ENCODE assay signal across 19 mouse cellular contexts in genomic region chr13:51290926-51291325, GRCm38 (mm10).
DNase-seq lines count a peak whose midpoint lies in the region; ATAC-seq lines count a peak whose summit lies in the region.
"Had no signal": no experiment of that assay in that cellular context is flagged by ENCODE, and none has a peak within 500 bp of the region (broad histone marks: within the 10 kb centered on the region; RNA-seq: fewer than 3 reads in every experiment).

No protein-coding gene starts in this region.

- no peak for ATAC-seq in forebrain, embryonic 15.5 days (replicated peaks)
- ATAC-seq in hindbrain, embryonic 16.5 days, result 0 out of 2 replicates have a peak, but pooled peaks have one; percentile 35
- no peak for ATAC-seq in hindbrain, embryonic 11.5 days (ENCODE audit: low FRiP score)
- ATAC-seq in midbrain, embryonic 16.5 days, result peak; percentile 36; the same call in 1 of the 2 replicates
- ATAC-seq in midbrain, embryonic 15.5 days (replicated peaks), result no peak
- ATAC-seq: intestine, embryonic 15.5 days had no signal

- no peaks in the 10 kb centered on the region for H3K27me3 ChIP-seq in forebrain, embryonic 10.5 days (ENCODE audit: poor library complexity, severe bottlenecking)
- no peaks in the 10 kb centered on the region for H3K27me3 ChIP-seq in forebrain, embryonic 15.5 days
- no peaks in the 10 kb centered on the region for H3K27me3 ChIP-seq in hindbrain, embryonic 16.5 days (replicated peaks; ENCODE audit: control insufficient read depth, insufficient read depth, low read length)
- no peaks in the 10 kb centered on the region for H3K27me3 ChIP-seq in hindbrain, embryonic 11.5 days (ENCODE audit: control insufficient read depth, insufficient read depth, low read length)
- H3K27me3 ChIP-seq in midbrain, embryonic 16.5 days (ENCODE audit: control insufficient read depth, insufficient read depth, low read depth, low read length), result no peaks in the 10 kb centered on the region
- no peaks in the 10 kb centered on the region for H3K27me3 ChIP-seq in midbrain, embryonic 15.5 days (replicated peaks)
- H3K27me3 ChIP-seq: embryonic facial prominence, embryonic 12.5 days; hindbrain, embryonic 12.5 days; intestine, embryonic 15.5 days had no signal

- H3K27ac ChIP-seq in forebrain, embryonic 10.5 days, result 0 out of 2 replicates have a peak overlapping the region, but pooled peaks have one; percentile 20
- no peak overlapping the region for H3K27ac ChIP-seq in forebrain, embryonic 15.5 days (replicated peaks)
- H3K27ac ChIP-seq in hindbrain, embryonic 16.5 days (ENCODE audit: low read depth, low read length), result no peak overlapping the region
- H3K27ac ChIP-seq in hindbrain, embryonic 11.5 days (ENCODE audit: low read depth, low read length), result no peak overlapping the region
- H3K27ac ChIP-seq in midbrain, embryonic 16.5 days (ENCODE audit: low read length), result no peak overlapping the region
- no peak overlapping the region for H3K27ac ChIP-seq in midbrain, embryonic 15.5 days
- H3K27ac ChIP-seq: embryonic facial prominence, embryonic 12.5 days; heart, embryonic 10.5 days; hindbrain, embryonic 12.5 days; intestine, embryonic 15.5 days had no signal

- 81% methylated on average over 6 of the region's 6 CpGs for WGBS in forebrain, embryonic 10.5 days
- WGBS in forebrain, embryonic 15.5 days, result 68% methylated on average over 6 of the region's 6 CpGs
- 74% methylated on average over 6 of the region's 6 CpGs for WGBS in hindbrain, embryonic 16.5 days
- WGBS in hindbrain, embryonic 11.5 days, result 77% methylated on average over 6 of the region's 6 CpGs
- 68% methylated on average over 6 of the region's 6 CpGs for WGBS in midbrain, embryonic 16.5 days
- WGBS in midbrain, embryonic 15.5 days, result 66% methylated on average over 6 of the region's 6 CpGs

- no peak overlapping the region for H3K9ac ChIP-seq in forebrain, embryonic 15.5 days (replicated peaks)
- H3K9ac ChIP-seq in hindbrain, embryonic 16.5 days (ENCODE audit: low read depth, low read length), result no peak overlapping the region
- no peak overlapping the region for H3K9ac ChIP-seq in hindbrain, embryonic 11.5 days (ENCODE audit: low read depth, low read length)
- H3K9ac ChIP-seq in midbrain, embryonic 16.5 days (ENCODE audit: low read depth, low read length), result no peak overlapping the region
- H3K9ac ChIP-seq in midbrain, embryonic 15.5 days, result no peak overlapping the region
- H3K9ac ChIP-seq: embryonic facial prominence, embryonic 12.5 days; hindbrain, embryonic 12.5 days; intestine, embryonic 15.5 days had no signal

- H3K4me2 ChIP-seq in forebrain, embryonic 15.5 days (replicated peaks), result no peak overlapping the region
- H3K4me2 ChIP-seq in hindbrain, embryonic 16.5 days (ENCODE audit: low read length), result no peak overlapping the region
- H3K4me2 ChIP-seq in hindbrain, embryonic 11.5 days (replicated peaks; ENCODE audit: low read depth, low read length), result no peak overlapping the region
- H3K4me2 ChIP-seq in midbrain, embryonic 16.5 days (ENCODE audit: low read length), result no peak overlapping the region
- no peak overlapping the region for H3K4me2 ChIP-seq in midbrain, embryonic 15.5 days
- H3K4me2 ChIP-seq: embryonic facial prominence, embryonic 12.5 days; hindbrain, embryonic 12.5 days; intestine, embryonic 15.5 days; liver, embryonic 11.5 days had no signal

- no peaks in the 10 kb centered on the region for H3K36me3 ChIP-seq in forebrain, embryonic 10.5 days (replicated peaks)
- H3K36me3 ChIP-seq in forebrain, embryonic 15.5 days, result no peaks in the 10 kb centered on the region
- H3K36me3 ChIP-seq in hindbrain, embryonic 16.5 days (ENCODE audit: control insufficient read depth, insufficient read depth, low read length), result no peaks in the 10 kb centered on the region
- no peaks in the 10 kb centered on the region for H3K36me3 ChIP-seq in hindbrain, embryonic 11.5 days (ENCODE audit: control insufficient read depth, insufficient read depth, low read length)
- no peaks in the 10 kb centered on the region for H3K36me3 ChIP-seq in midbrain, embryonic 16.5 days (ENCODE audit: control insufficient read depth, insufficient read depth, low read length)
- H3K36me3 ChIP-seq in midbrain, embryonic 15.5 days (replicated peaks), result no peaks in the 10 kb centered on the region
- H3K36me3 ChIP-seq: embryonic facial prominence, embryonic 12.5 days; heart, embryonic 10.5 days; hindbrain, embryonic 12.5 days; intestine, embryonic 15.5 days had no signal

- no peak for DNase-seq in forebrain, embryonic 10.5 days (ENCODE audit: extremely low spot score, low spot score)
- DNase-seq in hindbrain, embryonic 11.5 days (ENCODE audit: low spot score), result no peak
- DNase-seq in telencephalon, adult 2 months (ENCODE audit: low read depth, low spot score), result peak; percentile 19
- DNase-seq in kidney, postnatal 10 days, result no peak
- DNase-seq: adrenal gland, adult 2 months; cerebellum, adult 9-11 months; gastrocnemius, postnatal 36 days; lung, adult 18-20 months; lung, postnatal 14 days; thymus, postnatal 25 days had no signal

- H3K4me1 ChIP-seq in forebrain, embryonic 10.5 days, result peaks cover 4% of the 10 kb centered on the region; the same call in 1 of the 2 replicates
- no peaks in the 10 kb centered on the region for H3K4me1 ChIP-seq in forebrain, embryonic 15.5 days
- no peaks in the 10 kb centered on the region for H3K4me1 ChIP-seq in hindbrain, embryonic 16.5 days (ENCODE audit: control insufficient read depth, insufficient read depth, low read depth, low read length)
- H3K4me1 ChIP-seq in hindbrain, embryonic 11.5 days (replicated peaks; ENCODE audit: control insufficient read depth, insufficient read depth, low read length), result no peaks in the 10 kb centered on the region
- H3K4me1 ChIP-seq in midbrain, embryonic 16.5 days (ENCODE audit: control insufficient read depth, insufficient read depth, low read length), result no peaks in the 10 kb centered on the region
- no peaks in the 10 kb centered on the region for H3K4me1 ChIP-seq in midbrain, embryonic 15.5 days

- H3K9me3 ChIP-seq in forebrain, embryonic 10.5 days, result no peaks in the 10 kb centered on the region
- no peaks in the 10 kb centered on the region for H3K9me3 ChIP-seq in forebrain, embryonic 15.5 days
- no peaks in the 10 kb centered on the region for H3K9me3 ChIP-seq in hindbrain, embryonic 16.5 days (ENCODE audit: control insufficient read depth, low read length)
- H3K9me3 ChIP-seq in hindbrain, embryonic 11.5 days (ENCODE audit: control insufficient read depth, low read length), result no peaks in the 10 kb centered on the region
- no peaks in the 10 kb centered on the region for H3K9me3 ChIP-seq in midbrain, embryonic 16.5 days (replicated peaks; ENCODE audit: control insufficient read depth, low read length, poor library complexity, severe bottlenecking)
- no peaks in the 10 kb centered on the region for H3K9me3 ChIP-seq in midbrain, embryonic 15.5 days
- H3K9me3 ChIP-seq: embryonic facial prominence, embryonic 12.5 days; heart, embryonic 10.5 days; hindbrain, embryonic 12.5 days; intestine, embryonic 15.5 days had no signal

- H3K4me3 ChIP-seq in forebrain, embryonic 10.5 days, result no peak overlapping the region
- H3K4me3 ChIP-seq in forebrain, embryonic 15.5 days, result no peak overlapping the region
- H3K4me3 ChIP-seq in hindbrain, embryonic 16.5 days (ENCODE audit: low read length), result no peak overlapping the region
- H3K4me3 ChIP-seq in hindbrain, embryonic 11.5 days (ENCODE audit: low read depth, low read length), result no peak overlapping the region
- no peak overlapping the region for H3K4me3 ChIP-seq in midbrain, embryonic 16.5 days (ENCODE audit: low read depth, low read length)
- H3K4me3 ChIP-seq in midbrain, embryonic 15.5 days, result no peak overlapping the region
- H3K4me3 ChIP-seq: embryonic facial prominence, embryonic 12.5 days; heart, embryonic 10.5 days; hindbrain, embryonic 12.5 days; intestine, embryonic 15.5 days had no signal

Comparison
In these comparisons a context has a peak if more than half of its experiments do, and no peak if none do; other contexts are left out.
1. ATAC-seq: peak in hindbrain, embryonic 16.5 days (single experiment) and midbrain, embryonic 16.5 days (single experiment); none in forebrain, embryonic 15.5 days (single experiment), hindbrain, embryonic 11.5 days (single experiment) and midbrain, embryonic 15.5 days (single experiment).